Mouse (Mus musculus) stomach, embryonic 14.5 days (tissue): ENCODE data around the gene Ppia. TPM values are rescaled to one million over a fixed set of nuclear protein-coding genes. Genes with fewer than 3 reads are reported as not detected.
A peak's percentile ranks its signal among the peaks of the same experiment; 100 is the strongest.
"Not testable (repeated sequence)": the region's sequence is repeated elsewhere in the genome, so short reads cannot be mapped to it uniquely, and the experiment has no call there.

Source experiments
- ATAC-seq: fragments of 200-750 bp; cut with Nextera tagmentation; 2 replicates; pipeline ENCODE4 v1.8.0; 2017; ENCODE audit warnings: low read depth, moderate TSS enrichment; ENCODE audit not compliant: insufficient number of reproducible peaks, insufficient read depth, low FRiP score
- H3K27ac ChIP-seq: fragments of 300-500 bp; sonication (generic); 2 replicates; pipeline ENCODE4 v1.5.1; 2014; ENCODE audit warnings: mild to moderate bottlenecking, low read length, moderate library complexity, mixed read lengths
- H3K27me3 ChIP-seq: fragments of 300-500 bp; sonication (generic); 2 replicates; pipeline ENCODE4 v1.6.1; 2014; ENCODE audit warnings: low read length, control low read depth, mixed read lengths; ENCODE audit not compliant: control insufficient read depth, insufficient read depth
- H3K36me3 ChIP-seq: fragments of 300-500 bp; sonication (generic); 2 replicates; pipeline ENCODE4 v1.6.1; 2014; ENCODE audit warnings: mild to moderate bottlenecking, control low read depth, low read length, moderate library complexity, mixed read lengths; ENCODE audit not compliant: control insufficient read depth, insufficient read depth
- H3K4me1 ChIP-seq: fragments of 300-500 bp; sonication (generic); 2 replicates; pipeline ENCODE4 v1.6.1; 2014; ENCODE audit warnings: low read length, control low read depth, mixed read lengths; ENCODE audit not compliant: control insufficient read depth, insufficient read depth
- H3K4me2 ChIP-seq: fragments of 300-500 bp; sonication (generic); replicated peaks from 2 replicates; pipeline ENCODE4 v1.6.1; 2014; ENCODE audit warnings: low read depth, low read length, control low read depth
- H3K4me3 ChIP-seq: fragments of 300-500 bp; sonication (generic); 2 replicates; pipeline ENCODE4 v1.5.1; 2014; ENCODE audit warnings: low read depth, low read length, control low read depth
- H3K9ac ChIP-seq: fragments of 300-500 bp; sonication (generic); replicated peaks from 2 replicates; pipeline ENCODE4 v1.6.1; 2014; ENCODE audit warnings: low read depth, mild to moderate bottlenecking, control low read depth, low read length, moderate library complexity, mixed read lengths
- H3K9me3 ChIP-seq: fragments of 300-500 bp; sonication (generic); 2 replicates; pipeline ENCODE4 v1.6.1; 2016; ENCODE audit warnings: low read depth, low read length, control low read depth; ENCODE audit not compliant: control insufficient read depth
- WGBS: fragments of 180-500 bp; shearing (Covaris S2); extraction: QIAGEN DNeasy Blood & Tissue Kit; methylation state at CpG from one replicate; pipeline ENCODE4 v1.1.7; 2014; 5-methylcytosine and 5-hydroxymethylcytosine counted together
- polyA plus RNA-seq: library from polyadenylated mRNA; unstranded; fragments of >200 nt; fragmentation: Nextera tagmentation; extraction: Ambion mirVana; gene quantifications from 2 replicates; pipeline ENCODE4 v1.2.1, GENCODE M21; 2014

Gene Ppia
- polyA plus RNA-seq, 1 experiment from 2014 or later, result 5,614 TPM

GRCm38 (mm10) chr11:6410050-6410602 is 5.1 kb upstream of the Ppia start:
- Histone ChIP-seq H3K4me3 (no peak overlapping the region), H3K4me1 (peaks cover 25% of the 10 kb centered on the region), H3K27ac (no peak overlapping the region), H3K27me3 (no peaks in the 10 kb centered on the region), H3K36me3 (peaks cover 3% of the 10 kb centered on the region; the same call in 1 of the 2 replicates), H3K4me2 (no peak overlapping the region), H3K9ac (no peak overlapping the region), H3K9me3 (no peaks in the 10 kb centered on the region)
- 57% methylated on average over 5 of the region's 5 CpGs for WGBS
- no peak for ATAC-seq

GRCm38 (mm10) chr11:6410755-6411154 is 4.5 kb upstream of the Ppia start:
- not testable (repeated sequence) for H3K9ac ChIP-seq, H3K27ac ChIP-seq, ATAC-seq, H3K36me3 ChIP-seq, H3K9me3 ChIP-seq, H3K27me3 ChIP-seq, H3K4me2 ChIP-seq, H3K4me3 ChIP-seq
- WGBS, result 91% methylated on average over 5 of the region's 5 CpGs
- H3K4me1 ChIP-seq, result peaks cover 18% of the 10 kb centered on the region

- Histone ChIP-seq H3K9ac (no peak overlapping the region), H3K4me2 (no peak overlapping the region), H3K27ac (no peak overlapping the region), H3K9me3 (no peaks in the 10 kb centered on the region), H3K36me3 (no peaks in the 10 kb centered on the region), H3K27me3 (no peaks in the 10 kb centered on the region), H3K4me3 (no peak overlapping the region), H3K4me1 (peaks cover 10% of the 10 kb centered on the region)
- WGBS, result 8% methylated on average over 5 of the region's 5 CpGs
- ATAC-seq, result no peak
Observed at GRCm38 (mm10) chr11:6411684-6412083, 3.6 kb upstream of the Ppia start.

- 94% methylated on average over 12 of the region's 12 CpGs for WGBS
- Histone ChIP-seq H3K4me2 (no peak overlapping the region), H3K4me3 (no peak overlapping the region), H3K9ac (no peak overlapping the region), H3K4me1 (peaks cover 7% of the 10 kb centered on the region), H3K27me3 (no peaks in the 10 kb centered on the region), H3K27ac (no peak overlapping the region), H3K36me3 (peaks cover 12% of the 10 kb centered on the region; the same call in 1 of the 2 replicates), H3K9me3 (no peaks in the 10 kb centered on the region)
- no peak for ATAC-seq
Observed at GRCm38 (mm10) chr11:6413264-6413663, 2.0 kb upstream of the Ppia start.

DNA sequence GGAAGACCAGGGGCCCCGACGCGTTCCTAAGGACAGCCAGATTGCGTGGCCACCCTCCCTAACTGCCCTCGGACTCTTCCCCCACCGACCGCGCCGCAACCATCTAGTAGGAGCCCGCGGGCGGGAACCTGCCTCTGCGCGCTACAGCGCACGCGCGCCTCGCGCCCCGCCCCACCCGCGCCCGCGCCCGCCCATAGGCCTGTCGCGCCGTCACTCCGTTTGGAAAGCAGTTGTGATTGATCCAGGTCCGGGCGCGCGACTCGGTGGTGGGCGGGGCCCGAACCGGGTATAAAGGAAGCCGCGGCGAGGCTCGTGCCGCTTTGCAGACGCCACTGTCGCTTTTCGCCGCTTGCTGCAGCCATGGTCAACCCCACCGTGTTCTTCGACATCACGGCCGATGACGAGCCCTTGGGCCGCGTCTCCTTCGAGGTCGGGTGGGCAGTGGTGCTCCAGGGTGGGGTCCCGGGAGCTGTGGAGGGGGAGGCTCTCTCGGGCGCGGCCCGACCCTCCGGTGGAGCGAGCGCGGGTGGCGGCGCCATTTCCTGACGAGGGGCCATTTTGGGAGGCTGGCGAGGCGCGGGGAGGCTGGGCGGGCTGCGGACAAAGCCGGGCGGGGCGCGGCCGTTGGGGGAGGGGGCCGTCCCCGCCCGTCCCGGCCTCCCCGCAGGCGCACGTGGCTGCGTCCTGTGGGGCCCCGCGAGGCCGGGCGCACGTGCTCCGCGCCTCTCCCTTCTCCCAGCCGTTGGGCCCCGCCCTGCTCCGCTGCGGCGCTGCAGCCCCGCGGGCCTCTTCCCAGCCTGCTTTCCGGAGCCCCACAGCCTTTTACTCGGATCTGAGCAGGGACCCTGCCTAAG is 535 bp downstream of the Ppia start:
- H3K4me1 ChIP-seq, result peaks cover 11% of the 10 kb centered on the region
- no peaks in the 10 kb centered on the region for H3K9me3 ChIP-seq
- peak; percentile 94 for ATAC-seq
- H3K36me3 ChIP-seq, result peaks cover 31% of the 10 kb centered on the region
- peak overlapping the region; percentile 79 for H3K4me3 ChIP-seq
- peak overlapping the region; percentile 90 for H3K9ac ChIP-seq
- H3K4me2 ChIP-seq, result peak overlapping the region; percentile 99
- H3K27me3 ChIP-seq, result no peaks in the 10 kb centered on the region
- WGBS, result under 1% methylated on average over 70 of the region's 102 CpGs
- peak overlapping the region; percentile 98 for H3K27ac ChIP-seq

DNA sequence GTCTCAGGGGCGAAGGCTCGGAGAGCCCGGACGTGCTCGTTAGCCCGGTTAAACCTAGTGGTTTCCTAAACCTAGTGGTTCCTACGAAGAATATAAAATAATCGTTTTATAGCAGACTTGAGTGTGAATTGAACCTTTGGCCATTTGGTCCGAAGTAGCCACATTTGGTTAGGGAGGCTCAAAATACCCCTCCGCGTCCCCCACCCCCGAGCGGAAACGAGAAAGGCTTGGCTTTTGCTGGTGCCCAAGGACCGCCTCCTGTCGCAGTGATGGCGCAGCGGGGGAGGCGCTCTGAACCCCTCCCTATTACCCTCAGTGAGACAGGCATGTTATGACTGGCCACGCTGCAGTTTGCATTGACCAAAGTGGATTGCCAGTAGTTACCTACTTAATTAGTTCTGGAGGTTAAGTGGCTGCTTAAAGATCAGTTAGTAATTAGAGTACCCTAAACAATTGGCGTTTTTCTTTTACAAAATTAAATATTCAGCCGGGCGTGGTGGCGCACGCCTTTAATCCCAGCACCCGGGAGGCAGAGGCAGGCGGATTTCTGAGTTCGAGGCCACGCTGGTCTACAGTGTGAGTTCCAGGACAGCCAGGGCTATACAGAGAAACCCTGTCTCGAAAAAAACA is 1.3 kb downstream of the Ppia start:
- Histone ChIP-seq H3K36me3 (peaks cover 34% of the 10 kb centered on the region), H3K4me3 (peak overlapping the region; percentile 79), H3K9ac (peak overlapping the region; percentile 90), H3K27me3 (no peaks in the 10 kb centered on the region), H3K4me1 (peaks cover 11% of the 10 kb centered on the region), H3K9me3 (no peaks in the 10 kb centered on the region), H3K27ac (peak overlapping the region; percentile 98), H3K4me2 (peak overlapping the region; percentile 99)
- WGBS, result under 1% methylated on average over 30 of the region's 30 CpGs
- peak; percentile 51 for ATAC-seq

- no peaks in the 10 kb centered on the region for H3K9me3 ChIP-seq
- ATAC-seq, result no peak
- peak overlapping the region; percentile 90 for H3K9ac ChIP-seq
- H3K27ac ChIP-seq, result no peak overlapping the region
- H3K4me1 ChIP-seq, result peaks cover 11% of the 10 kb centered on the region
- peaks cover 34% of the 10 kb centered on the region for H3K36me3 ChIP-seq
- H3K4me2 ChIP-seq, result peak overlapping the region; percentile 99
- WGBS, result 20% methylated on average over 2 of the region's 2 CpGs
- peak overlapping the region; percentile 79 for H3K4me3 ChIP-seq
- H3K27me3 ChIP-seq, result no peaks in the 10 kb centered on the region
Observed at GRCm38 (mm10) chr11:6417069-6417468, 1.8 kb downstream of the Ppia start.

- Histone ChIP-seq H3K4me2 (peak overlapping the region; percentile 99), H3K4me1 (peaks cover 11% of the 10 kb centered on the region), H3K4me3 (peak overlapping the region; percentile 79), H3K27me3 (no peaks in the 10 kb centered on the region), H3K9ac (no peak overlapping the region; the same call in 1 of the 2 replicates), H3K27ac (no peak overlapping the region), H3K36me3 (peaks cover 34% of the 10 kb centered on the region), H3K9me3 (no peaks in the 10 kb centered on the region)
- no peak for ATAC-seq
Observed at GRCm38 (mm10) chr11:6417490-6417889, 2.2 kb downstream of the Ppia start.
